Mouse (Mus musculus) CH12.LX (cell line): ENCODE measurements around the gene Mvp. TPM values are rescaled to one million over a fixed set of nuclear protein-coding genes. Genes with fewer than 3 reads are reported as not detected.

Source experiments
- DNase-seq: peaks from one replicate; pipeline ENCODE4 v3.0.0-alpha.2; 2013; ENCODE audit errors: extremely low read depth
- H3K27ac ChIP-seq: 2 replicates; pipeline ENCODE4 v1.5.1; 2012; ENCODE audit warnings: low read depth, mild to moderate bottlenecking, control low read depth, moderate library complexity; ENCODE audit not compliant: insufficient read depth
- H3K27me3 ChIP-seq: replicated peaks from 2 replicates; pipeline ENCODE3; 2012; ENCODE audit warnings: inconsistent platforms
- H3K36me3 ChIP-seq, 2 experiments: replicated peaks in 1 of 2; 2 replicates each; pipeline versions ENCODE3 to v1.6.1; 2012; ENCODE audit warnings: inconsistent platforms in 1 of 2, low read length in 1 of 2, mild to moderate bottlenecking in 1 of 2, mixed read lengths in 1 of 2, moderate library complexity in 1 of 2; ENCODE audit not compliant: control insufficient read depth in 1 of 2, insufficient read depth in 1 of 2
- H3K4me1 ChIP-seq, 2 experiments: 2 replicates each; pipeline ENCODE4 v1.6.1; 2012; ENCODE audit warnings: inconsistent platforms in 1 of 2, moderate library complexity in 1 of 2; ENCODE audit not compliant: insufficient read depth in 2 of 2, control insufficient read depth in 1 of 2
- H3K4me2 ChIP-seq: 2 replicates; pipeline ENCODE4 v1.6.1; 2012; ENCODE audit warnings: low read depth, mild to moderate bottlenecking, control low read depth; ENCODE audit not compliant: poor library complexity, insufficient read depth, severe bottlenecking
- H3K4me3 ChIP-seq, 3 experiments: fragments of 150-350 bp in 1 of 3; sonication (generic) in 1 of 3; replicated peaks in 1 of 3; 2 replicates each; pipeline versions ENCODE3 to v1.5.1; 2011 to 2012; ENCODE audit warnings: low read depth in 2 of 3, low read length in 2 of 3, mild to moderate bottlenecking in 2 of 3, moderate library complexity in 2 of 3, control low read depth in 1 of 3, improper control_type of control experiment in 1 of 3, inconsistent platforms in 1 of 3, mixed read lengths in 1 of 3; ENCODE audit not compliant: poor library complexity in 1 of 3
- H3K79me2 ChIP-seq: replicated peaks from 2 replicates; pipeline ENCODE4 v1.6.1; 2012; ENCODE audit warnings: mild to moderate bottlenecking, moderate library complexity; ENCODE audit not compliant: control insufficient read depth, poor library complexity, insufficient read depth, severe bottlenecking; ENCODE audit errors: extremely low read depth
- H3K9ac ChIP-seq: 2 replicates; pipeline ENCODE4 v1.6.1; 2012; ENCODE audit warnings: low read depth, mild to moderate bottlenecking, control low read depth, moderate library complexity; ENCODE audit not compliant: insufficient read depth
- H3K9me3 ChIP-seq: replicated peaks from 2 replicates; pipeline ENCODE3; 2012; ENCODE audit warnings: low read length, inconsistent platforms, mixed read lengths
- CTCF ChIP-seq, 2 experiments: IDR thresholded peaks in 1 of 2; conservative IDR thresholded peaks in 1 of 2; 2 replicates each; pipeline ENCODE4 v1.5.1; 2011 to 2012; ENCODE audit warnings: low read depth in 2 of 2, low read length in 2 of 2, improper control_type of control experiment in 1 of 2, inconsistent platforms in 1 of 2, mild to moderate bottlenecking in 1 of 2, moderate library complexity in 1 of 2
- E2F4 ChIP-seq: IDR thresholded peaks from 2 replicates; pipeline ENCODE4 v1.6.1; 2011; ENCODE audit warnings: low read depth, low read length, improper control_type of control experiment; ENCODE audit not compliant: insufficient replicate concordance
- HCFC1 ChIP-seq: IDR thresholded peaks from 2 replicates; pipeline ENCODE4 v1.6.1; 2012; ENCODE audit warnings: low read depth, mild to moderate bottlenecking, inconsistent platforms, low read length, improper control_type of control experiment
- KAT2A ChIP-seq: IDR thresholded peaks from 2 replicates; pipeline ENCODE4 v1.6.1; 2012; ENCODE audit warnings: low read length, improper control_type of control experiment, inconsistent platforms; ENCODE audit not compliant: insufficient replicate concordance
- MAFK ChIP-seq: IDR thresholded peaks from 2 replicates; pipeline ENCODE4 v1.6.1; 2011; ENCODE audit warnings: low read length, improper control_type of control experiment; ENCODE audit not compliant: insufficient replicate concordance
- MAZ ChIP-seq: IDR thresholded peaks from 2 replicates; pipeline ENCODE4 v1.6.1; 2012; ENCODE audit warnings: low read depth, mild to moderate bottlenecking, inconsistent platforms, low read length, improper control_type of control experiment, moderate library complexity
- POLR2A ChIP-seq: IDR thresholded peaks from 2 replicates; pipeline ENCODE4 v1.6.1; 2011; ENCODE audit warnings: low read depth, mild to moderate bottlenecking, improper control_type of control experiment, low read length
- POLR2AphosphoS2 ChIP-seq: IDR thresholded peaks from 2 replicates; pipeline ENCODE4 v1.6.1; 2011; ENCODE audit warnings: low read depth, low read length, improper control_type of control experiment
- SIN3A ChIP-seq: IDR thresholded peaks from 2 replicates; pipeline ENCODE4 v1.6.1; 2012; ENCODE audit warnings: low read length, improper control_type of control experiment, inconsistent platforms
- SMC3 ChIP-seq: IDR thresholded peaks from 2 replicates; pipeline ENCODE4 v1.6.1; 2011; ENCODE audit warnings: low read depth, low read length, improper control_type of control experiment
- USF1 ChIP-seq: IDR thresholded peaks from 2 replicates; pipeline ENCODE4 v1.6.1; 2014; ENCODE audit warnings: low read depth, mild to moderate bottlenecking, inconsistent platforms, low read length, improper control_type of control experiment
- ZC3H11A ChIP-seq: IDR thresholded peaks from 2 replicates; pipeline ENCODE4 v1.6.1; 2012; ENCODE audit warnings: low read depth, mild to moderate bottlenecking, inconsistent platforms, low read length, improper control_type of control experiment
- ZKSCAN1 ChIP-seq: IDR thresholded peaks from 2 replicates; pipeline ENCODE4 v1.6.1; 2012; ENCODE audit warnings: low read depth, inconsistent platforms, low read length, improper control_type of control experiment, borderline replicate concordance
- dilution Hi-C: fragments of 300-500 bp; cut with MboI; formaldehyde crosslinking; loops from 2 replicates; pipeline ENCODE4 v1.14.3; 2020; ENCODE audit warnings: low sequenced_read_pairs; ENCODE audit not compliant: extremely low pct_unique_long_range_greater_than_20kb, extremely low pct_ligation_motif_present
- in situ Hi-C: fragments of 300-500 bp; cut with MboI; formaldehyde crosslinking; loops from 3 replicates; pipeline ENCODE4 v1.14.3; 2019; ENCODE audit warnings: low sequenced_read_pairs, low pct_ligation_motif_present, low pct_unique_long_range_greater_than_20kb, mixed read lengths
- polyA plus RNA-seq: library from polyadenylated mRNA; unstranded; fragments of >175 nt; gene quantifications from 2 replicates; pipeline ENCODE4 v1.2.1, GENCODE M21; 2012; ENCODE audit warnings: low read depth; ENCODE audit not compliant: insufficient read length
- total RNA-seq, 2 experiments: library from RNA; depleted of rRNA; stranded (reverse); fragments of 300-350 nt in 1 of 2; fragments of >200 nt in 1 of 2; gene quantifications; 2 replicates each; pipeline ENCODE4 v1.2.3; 2012 to 2014

Mvp gene
- total and polyA plus RNA-seq, 3 experiments, result 33.3 to 53.7 (median 52.1) TPM

DNA sequence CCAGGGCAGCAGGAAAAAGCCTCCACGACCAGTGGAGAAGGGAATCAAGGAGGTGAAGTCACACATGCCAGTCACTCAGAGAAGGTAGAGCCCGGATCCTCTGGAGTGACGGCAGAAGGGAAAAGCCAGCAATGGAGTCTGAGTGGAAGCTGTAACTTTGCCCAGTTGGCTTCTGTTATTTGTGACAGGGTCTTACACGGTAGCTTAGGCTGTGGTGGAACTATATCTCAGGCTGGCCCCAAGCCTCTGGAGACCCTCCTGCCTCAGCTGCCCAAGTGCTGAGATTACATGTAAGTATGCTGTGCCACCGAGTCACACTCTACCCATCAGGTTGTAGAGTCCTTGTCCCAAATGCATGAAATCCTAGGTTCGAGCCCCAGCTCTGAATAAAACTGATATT is 1.0 kb downstream of the Mvp start:
- no peak for TF ChIP-seq POLR2A
- TF ChIP-seq MAZ, result no peak
- no peak for TF ChIP-seq POLR2AphosphoS2
- TF ChIP-seq E2F4, result no peak
- TF ChIP-seq CTCF (conservative IDR thresholded peaks at IDR 0.05 in 1 of 2, IDR thresholded peaks at IDR 0.05 in 1 of 2; ENCODE audit: low read depth in 2 of 2, low read length in 2 of 2), result no peak
- TF ChIP-seq ZC3H11A, result no peak
- TF ChIP-seq MAFK, result no peak
- no peak for TF ChIP-seq SIN3A
- no peak for TF ChIP-seq HCFC1
- TF ChIP-seq KAT2A, result no peak
- H3K27ac ChIP-seq, result no peak overlapping the region
- no peaks in the 10 kb centered on the region for H3K27me3 ChIP-seq
- DNase-seq, result no peak
- H3K4me1 ChIP-seq, result peaks cover 27 to 72% of the 10 kb centered on the region in 2 experiments
- peaks cover 14% of the 10 kb centered on the region for H3K79me2 ChIP-seq
- peak overlapping the region; percentile 73 to 87 (median 75) for H3K4me3 ChIP-seq
- peak overlapping the region; percentile 87; the same call in 1 of the 2 replicates for H3K9ac ChIP-seq
- in situ Hi-C loops, result loop anchor here (10.0 kb wide), 1 partner anchor 309 kb away; the partner anchor contains the start of gene Coro1a
- H3K4me2 ChIP-seq, result peak overlapping the region; percentile 60
- H3K9me3 ChIP-seq, result no peaks in the 10 kb centered on the region
- dilution Hi-C loops, result no loop called here
- H3K36me3 ChIP-seq, result peaks cover 6 to 38% of the 10 kb centered on the region in 2 experiments

DNA sequence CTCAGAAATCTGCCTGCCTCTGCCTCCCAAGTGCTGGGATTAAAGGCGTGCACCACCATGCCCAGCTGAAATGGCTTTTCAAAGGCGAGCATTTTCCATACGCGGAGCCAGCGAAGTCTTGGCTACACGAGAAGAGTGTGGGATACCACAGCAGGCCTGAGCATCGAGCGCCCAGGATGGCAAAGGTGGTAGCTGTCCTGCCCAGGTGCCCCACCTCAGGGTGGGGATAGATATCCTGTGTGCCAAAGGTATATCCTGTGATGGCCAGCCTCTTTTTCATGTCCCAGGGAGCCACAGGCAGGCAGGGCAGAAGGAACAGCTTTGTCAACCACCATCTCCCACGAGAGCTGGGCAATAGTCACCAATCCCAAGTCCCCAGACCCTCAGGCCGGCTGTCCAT is 1.6 kb downstream of the Mvp start:
- no peak for DNase-seq
- no peak overlapping the region for H3K9ac ChIP-seq
- TF ChIP-seq USF1 (no peak), KAT2A (no peak), ZKSCAN1 (no peak)
- dilution Hi-C loops (no loop called here), in situ Hi-C loops (loop anchor here (10.0 kb wide), 1 partner anchor 308 kb away; the partner anchor contains the start of gene Coro1a)
- H3K4me1 ChIP-seq, result peaks cover 31 to 72% of the 10 kb centered on the region in 2 experiments
- H3K79me2 ChIP-seq, result peaks cover 14% of the 10 kb centered on the region
- no peaks in the 10 kb centered on the region for H3K27me3 ChIP-seq
- H3K4me3 ChIP-seq, result no peak overlapping the region
- H3K27ac ChIP-seq, result no peak overlapping the region
- H3K4me2 ChIP-seq, result 0 out of 2 replicates have a peak overlapping the region, but pooled peaks have one; percentile 60
- H3K9me3 ChIP-seq, result no peaks in the 10 kb centered on the region
- peaks cover 6 to 36% of the 10 kb centered on the region in 2 experiments for H3K36me3 ChIP-seq

GRCm38 (mm10) chr7:127012374-127012773 is 2.0 kb downstream of the Mvp start:
- in situ Hi-C loops (loop anchor here (10.0 kb wide), 1 partner anchor 308 kb away; the partner anchor contains the start of gene Coro1a), dilution Hi-C loops (no loop called here)
- H3K4me1 ChIP-seq, result peaks cover 35 to 72% of the 10 kb centered on the region in 2 experiments
- no peak overlapping the region for H3K27ac ChIP-seq
- no peak for TF ChIP-seq CTCF (conservative IDR thresholded peaks at IDR 0.05 in 1 of 2, IDR thresholded peaks at IDR 0.05 in 1 of 2; ENCODE audit: low read depth in 2 of 2, low read length in 2 of 2)
- TF ChIP-seq SMC3, result no peak
- no peak for TF ChIP-seq POLR2A
- no peak for TF ChIP-seq ZKSCAN1
- TF ChIP-seq SIN3A, result no peak
- no peak overlapping the region for H3K4me2 ChIP-seq
- no peak overlapping the region for H3K4me3 ChIP-seq
- no peaks in the 10 kb centered on the region for H3K27me3 ChIP-seq
- H3K36me3 ChIP-seq, result peaks cover 6 to 36% of the 10 kb centered on the region in 2 experiments
- H3K79me2 ChIP-seq, result peaks cover 14% of the 10 kb centered on the region
- H3K9me3 ChIP-seq, result no peaks in the 10 kb centered on the region
- no peak for DNase-seq
- no peak overlapping the region for H3K9ac ChIP-seq
